Mouse (Mus musculus): ENCODE measurements around the gene Sox5.
"Not testable (repeated sequence)": the region's sequence is repeated elsewhere in the genome, so short reads cannot be mapped to it uniquely, and the experiment has no call there.

Gene Sox5

DNA sequence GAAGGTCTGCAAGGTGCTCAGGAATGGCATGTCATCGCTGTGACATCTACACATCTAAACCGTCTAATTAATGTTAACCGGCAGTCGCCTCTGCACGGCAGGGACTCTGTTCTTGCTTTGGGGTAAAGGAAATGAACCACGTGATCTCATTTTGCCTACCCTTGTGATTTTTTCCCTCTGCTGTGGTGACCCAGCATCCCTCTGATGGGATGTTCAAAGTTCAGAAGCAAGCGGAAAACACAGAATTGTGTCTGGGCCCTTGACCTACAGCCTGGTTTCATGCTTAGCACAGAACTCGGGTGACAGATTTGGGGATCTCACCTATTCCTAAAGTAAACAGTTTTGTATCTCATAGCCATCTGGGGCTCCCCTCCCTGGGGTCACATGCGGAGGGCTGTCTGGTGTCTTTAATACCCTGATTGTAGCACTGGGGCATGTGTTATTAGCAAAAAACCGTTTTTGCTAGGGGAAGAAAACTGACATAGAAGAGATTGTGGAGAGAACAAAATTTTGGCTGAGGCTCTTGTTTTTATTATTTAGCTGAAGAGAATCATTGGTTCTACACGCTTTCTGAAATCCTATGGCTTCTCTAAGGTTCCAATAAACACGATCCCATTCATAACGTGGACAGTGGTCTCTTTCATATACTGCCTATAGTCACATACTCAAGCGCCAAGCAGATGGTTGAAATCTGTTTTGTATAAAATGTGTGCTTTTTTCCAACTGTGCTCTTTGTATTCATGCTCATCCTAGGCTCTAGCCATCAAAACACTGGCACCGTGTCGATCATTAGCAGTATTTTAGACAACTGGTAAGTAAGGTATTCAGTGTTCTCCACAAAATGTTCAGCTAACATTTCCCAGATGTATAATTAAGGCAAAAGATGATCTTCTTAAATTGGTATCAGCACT, 584.3 kb downstream of the Sox5 start:
- in situ Hi-C loops (cut with MboI, MseI): no loop called here

- in situ Hi-C loops (cut with MboI, MseI): no loop called here
These were observed 585.8 kb downstream of the Sox5 start for GRCm38 (mm10) chr6:144195934-144196333.

DNA sequence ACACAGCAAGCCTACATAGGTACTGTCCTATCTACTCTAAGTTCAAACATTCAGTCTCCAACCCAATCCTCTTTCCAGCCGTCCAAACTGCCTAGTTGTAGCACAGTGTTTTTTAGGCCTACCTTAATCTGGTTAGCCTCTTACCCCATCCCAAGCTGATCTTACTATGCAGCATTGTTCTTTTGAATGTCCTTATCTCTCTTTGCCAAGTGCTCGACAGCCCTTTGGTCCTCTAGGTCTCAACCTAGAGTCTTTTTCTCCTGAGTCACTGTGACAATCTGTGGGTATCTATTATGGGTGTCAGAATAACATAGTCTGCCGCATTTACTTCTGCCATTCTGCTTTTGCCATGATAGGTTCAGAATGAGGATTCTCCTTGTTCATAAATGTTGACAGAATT, 598.7 kb downstream of the Sox5 start:
- in situ Hi-C loops (cut with MboI, MseI): no loop called here

DNA sequence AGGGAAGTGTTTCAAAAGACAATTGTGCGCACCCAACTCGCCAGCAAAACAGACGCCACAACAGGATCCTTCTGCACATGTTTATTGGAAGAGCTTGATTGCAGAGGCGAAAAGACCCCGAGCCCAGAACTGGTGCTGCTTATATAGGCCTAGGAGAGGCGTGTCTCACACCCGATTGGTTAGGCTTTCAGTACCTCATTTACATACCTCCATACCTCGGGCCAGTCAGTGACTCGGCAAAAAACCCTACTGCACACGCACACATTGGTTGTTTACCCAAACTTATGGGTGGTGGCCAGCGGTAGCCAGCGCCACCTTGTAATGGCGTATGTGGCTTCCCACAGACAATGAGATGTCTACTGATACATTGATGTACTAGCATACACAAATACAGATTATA, 599.3 kb downstream of the Sox5 start:
- in situ Hi-C loops (cut with MboI, MseI): not testable (repeated sequence)

- in situ Hi-C loops (cut with MboI, MseI): no loop called here
These were observed 600.5 kb downstream of the Sox5 start for GRCm38 (mm10) chr6:144181083-144181866.

- in situ Hi-C loops (cut with MboI, MseI): no loop called here
These were observed 602.7 kb downstream of the Sox5 start for GRCm38 (mm10) chr6:144179111-144179510.

DNA sequence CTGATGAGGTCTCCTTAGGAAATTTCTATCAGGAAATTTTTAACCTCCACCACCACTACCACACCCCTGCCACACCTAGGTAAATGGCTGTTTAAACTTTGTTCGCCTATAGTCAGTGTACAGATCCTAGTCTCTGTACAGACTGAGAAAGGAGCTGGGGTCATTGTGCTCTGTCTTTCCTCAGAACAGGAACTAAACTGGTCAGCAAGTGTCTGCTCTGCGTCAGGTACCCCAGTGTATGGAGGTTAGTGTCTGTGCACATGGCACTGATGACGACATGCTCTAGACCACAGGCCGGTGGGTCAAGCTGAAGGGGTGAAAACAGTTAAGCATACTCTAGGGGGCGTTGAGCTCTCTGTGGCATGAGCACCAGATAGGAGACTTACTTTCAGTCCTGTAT, 605.1 kb downstream of the Sox5 start:
- in situ Hi-C loops (cut with MboI, MseI): no loop called here

DNA sequence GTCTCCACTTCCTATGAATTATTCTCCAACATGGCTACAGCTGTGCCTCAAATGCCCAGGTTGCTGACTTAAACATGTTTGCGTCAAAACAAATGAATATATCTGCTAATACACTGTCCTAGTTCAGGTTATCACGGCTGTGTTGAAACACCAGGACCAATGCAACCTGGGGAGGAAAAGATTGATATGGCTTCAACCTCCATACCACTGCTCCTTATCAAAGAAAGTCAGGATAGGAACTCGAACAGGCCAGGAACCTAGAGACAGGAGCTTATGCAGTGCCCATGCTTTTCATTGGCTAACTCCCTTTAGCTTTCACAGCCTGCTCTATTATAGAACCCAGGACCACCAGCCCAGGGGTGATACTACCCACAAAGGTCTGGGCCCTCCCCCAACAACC, 606.2 kb downstream of the Sox5 start:
- in situ Hi-C loops (cut with MboI, MseI): no loop called here

GRCm38 (mm10) chr6:144170541-144170940, 611.2 kb downstream of the Sox5 start:
- in situ Hi-C loops (cut with MboI, MseI): loop anchor here in 1 of 2 experiments (25.0 kb wide), 1 partner anchor 1808 kb away; no protein-coding TSS in a partner anchor

GRCm38 (mm10) chr6:144169791-144170190, 612.0 kb downstream of the Sox5 start:
- in situ Hi-C loops (cut with MboI, MseI): loop anchor here in 1 of 2 experiments (25.0 kb wide), 1 partner anchor 1807 kb away; no protein-coding TSS in a partner anchor

- in situ Hi-C loops (cut with MboI, MseI): loop anchor here in 1 of 2 experiments (25.0 kb wide), 1 partner anchor 1807 kb away; no protein-coding TSS in a partner anchor
These were observed 612.9 kb downstream of the Sox5 start for GRCm38 (mm10) chr6:144168696-144169476.

DNA sequence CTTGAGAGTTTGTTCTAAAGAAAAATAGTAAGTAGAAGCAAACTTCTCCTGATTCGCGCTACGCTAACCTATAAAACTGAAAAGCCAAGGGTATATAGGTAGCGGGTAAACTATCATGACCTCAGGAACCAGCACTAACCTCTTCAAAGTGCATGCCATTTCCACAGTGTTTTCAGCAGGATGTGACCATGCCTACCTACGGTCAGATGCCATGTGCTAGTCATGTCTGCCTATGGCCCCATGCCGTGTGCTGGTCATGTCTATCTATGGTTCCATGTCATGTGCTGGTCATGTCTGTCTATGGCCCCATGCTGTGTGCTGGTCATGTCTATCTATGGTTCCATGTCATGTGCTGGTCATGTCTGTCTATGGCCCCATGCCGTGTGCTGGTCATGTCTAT, 614.7 kb downstream of the Sox5 start:
- in situ Hi-C loops (cut with MboI, MseI): loop anchor here in 1 of 2 experiments (25.0 kb wide), 1 partner anchor 1805 kb away; no protein-coding TSS in a partner anchor

- in situ Hi-C loops (cut with MboI, MseI): loop anchor here in 1 of 2 experiments (25.0 kb wide), 1 partner anchor 1804 kb away; no protein-coding TSS in a partner anchor
These were observed 615.1 kb downstream of the Sox5 start for GRCm38 (mm10) chr6:144166651-144167050.

DNA sequence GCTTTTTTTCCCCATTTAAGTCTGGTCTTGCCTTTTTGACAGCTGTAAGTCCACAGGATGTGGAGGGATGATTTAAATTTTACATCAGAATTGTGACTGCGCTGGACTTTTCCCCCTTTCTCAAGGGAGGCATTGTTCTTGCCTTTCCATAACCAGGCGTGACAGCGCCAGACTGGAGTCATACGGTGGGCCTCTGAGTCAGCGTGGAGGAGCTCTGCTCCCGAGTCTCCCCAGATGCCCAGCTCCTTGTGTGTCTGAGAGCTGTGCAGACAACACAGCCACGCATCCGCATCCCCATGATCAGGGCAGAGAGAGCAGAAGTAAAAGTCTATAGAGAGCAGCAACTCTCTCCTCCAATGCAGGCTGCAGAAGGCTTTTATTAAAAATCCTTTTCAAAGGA, 615.7 kb downstream of the Sox5 start:
- in situ Hi-C loops (cut with MboI, MseI): loop anchor here in 1 of 2 experiments (25.0 kb wide), 1 partner anchor 1804 kb away; no protein-coding TSS in a partner anchor

DNA sequence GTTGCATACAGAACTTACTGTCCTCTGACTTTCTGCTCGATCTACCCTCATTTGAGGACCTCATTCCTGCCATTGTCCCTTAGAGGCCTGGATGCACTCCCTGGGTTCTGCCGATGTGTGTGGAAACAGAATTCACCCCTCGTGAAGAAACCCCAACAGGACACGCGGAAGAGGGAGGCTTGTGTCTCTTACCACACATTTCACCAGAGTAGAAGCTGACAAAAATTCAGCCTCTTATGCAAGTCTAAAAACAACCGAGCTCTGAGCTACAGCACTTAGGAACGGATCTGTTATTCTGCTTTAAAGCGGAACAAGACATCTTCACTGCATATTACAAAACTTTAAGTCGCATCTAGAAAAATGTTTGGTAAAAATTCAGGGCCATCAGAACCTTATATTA, 618.3 kb downstream of the Sox5 start:
- in situ Hi-C loops (cut with MboI, MseI): loop anchor here in 1 of 2 experiments (25.0 kb wide), 1 partner anchor 1801 kb away; no protein-coding TSS in a partner anchor

DNA sequence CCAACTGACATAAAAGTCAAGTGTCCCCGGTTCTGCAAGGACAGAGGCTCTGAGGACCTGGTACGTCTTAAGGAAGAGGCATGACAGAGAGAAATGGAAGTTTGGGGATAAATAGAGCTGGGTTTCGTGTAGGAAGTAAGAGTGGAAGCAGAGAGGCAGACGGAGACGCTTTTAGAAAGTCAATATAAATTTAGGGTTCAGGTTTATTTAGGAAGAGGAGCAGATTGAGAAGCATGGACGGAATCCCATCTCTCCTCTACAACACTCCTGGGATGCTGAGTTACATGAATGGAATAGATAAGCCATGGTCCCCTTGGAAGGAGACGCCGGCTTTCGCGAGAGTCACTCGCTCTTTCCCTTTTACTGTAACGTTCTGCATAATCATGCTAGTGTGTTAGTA, 623.1 kb downstream of the Sox5 start:
- in situ Hi-C loops (cut with MboI, MseI): loop anchor here in 1 of 2 experiments (25.0 kb wide), 1 partner anchor 1796 kb away; no protein-coding TSS in a partner anchor

DNA sequence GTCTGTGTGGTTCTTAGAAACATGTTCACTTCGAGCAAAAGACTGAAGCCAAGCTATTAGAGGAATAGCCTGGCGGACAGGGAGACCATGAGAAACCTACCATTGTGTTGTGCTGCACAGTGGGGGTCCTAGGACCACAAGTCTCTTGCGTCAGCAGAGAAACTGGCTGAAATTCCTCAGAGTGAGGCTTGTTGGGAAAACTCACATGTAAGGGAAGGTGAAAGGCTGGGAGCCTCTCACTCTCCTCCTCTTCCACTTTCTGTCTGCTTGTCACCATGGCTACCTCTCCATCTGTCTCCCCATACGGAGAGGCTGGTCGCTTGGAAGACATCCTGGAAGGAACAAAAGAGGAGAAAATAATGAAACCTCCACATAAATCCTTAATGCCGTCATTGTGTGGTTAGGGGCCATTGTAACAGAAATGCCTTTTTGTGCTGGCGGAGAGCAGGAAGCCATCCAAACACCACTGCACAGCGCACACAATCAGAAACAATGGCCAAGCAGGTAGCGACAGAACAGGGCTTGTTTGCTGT, 626.8 kb downstream of the Sox5 start:
- in situ Hi-C loops (cut with MboI, MseI): loop anchor here in 1 of 2 experiments (25.0 kb wide), 1 partner anchor 1793 kb away; no protein-coding TSS in a partner anchor

GRCm38 (mm10) chr6:144151957-144152356, 629.8 kb downstream of the Sox5 start:
- in situ Hi-C loops (cut with MboI, MseI): loop anchor here in 1 of 2 experiments (25.0 kb wide), 1 partner anchor 1790 kb away; no protein-coding TSS in a partner anchor

DNA sequence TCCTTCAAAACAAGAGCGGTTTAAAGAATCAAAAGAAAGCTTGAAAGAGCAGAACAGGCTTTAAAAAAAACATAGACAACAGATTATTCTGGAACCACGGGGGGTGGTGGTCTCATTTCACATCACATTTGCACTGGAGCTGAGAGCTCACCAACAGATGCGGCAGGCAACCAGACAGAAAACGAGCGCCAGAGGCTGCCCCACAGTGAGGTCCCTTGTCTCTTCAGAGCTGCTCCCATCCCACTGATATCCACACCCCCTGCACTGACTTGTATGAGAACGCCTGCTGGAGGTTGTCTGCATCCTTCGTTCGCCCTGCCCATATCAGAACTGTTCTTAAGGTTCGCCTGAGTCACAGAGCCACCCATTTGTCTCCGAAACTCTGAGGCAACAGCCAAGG, 630.7 kb downstream of the Sox5 start:
- in situ Hi-C loops (cut with MboI, MseI): loop anchor here in 1 of 2 experiments (25.0 kb wide), 1 partner anchor 1789 kb away; no protein-coding TSS in a partner anchor

GRCm38 (mm10) chr6:144137397-144137796, 644.4 kb downstream of the Sox5 start:
- in situ Hi-C loops (cut with MboI, MseI): no loop called here

All from T-helper 17 cell (primary cell).